Mouse (Mus musculus) brain, adult 2 months (tissue): ENCODE results near the gene Fbxo39.
"Not testable (repeated sequence)": the region's sequence is repeated elsewhere in the genome, so short reads cannot be mapped to it uniquely, and the experiment has no call there.

Experiments used
- DNase-seq: peaks from one replicate; pipeline ENCODE4 v3.0.0; 2011; ENCODE audit warnings: low read depth, low spot score

Gene Fbxo39

GRCm38 (mm10) chr11:72311355-72312001 lies 2.8 kb upstream of the Fbxo39 start:
- no peak for DNase-seq

- no peak for DNase-seq
Measured at GRCm38 (mm10) chr11:72318026-72318425, 3.8 kb downstream of the Fbxo39 start.

GRCm38 (mm10) chr11:72324431-72324830 lies 10.2 kb downstream of the Fbxo39 start:
- DNase-seq = peak; percentile 53

- DNase-seq = no peak
Measured at GRCm38 (mm10) chr11:72325701-72326100, 11.5 kb downstream of the Fbxo39 start.

GRCm38 (mm10) chr11:72332951-72333667 lies 18.9 kb downstream of the Fbxo39 start:
- peak; percentile 84 for DNase-seq

GRCm38 (mm10) chr11:72334653-72335052 lies 20.4 kb downstream of the Fbxo39 start:
- DNase-seq = no peak

GRCm38 (mm10) chr11:72336726-72337125 lies 22.5 kb downstream of the Fbxo39 start:
- DNase-seq = no peak

GRCm38 (mm10) chr11:72338437-72338871 lies 24.2 kb downstream of the Fbxo39 start:
- peak; percentile 21 for DNase-seq

- DNase-seq = no peak
Measured at GRCm38 (mm10) chr11:72339716-72340115, 25.5 kb downstream of the Fbxo39 start.

GRCm38 (mm10) chr11:72342549-72343237 lies 28.4 kb downstream of the Fbxo39 start:
- DNase-seq = peak; percentile 84

GRCm38 (mm10) chr11:72343238-72343625 lies 29.0 kb downstream of the Fbxo39 start:
- not testable (repeated sequence) for DNase-seq

GRCm38 (mm10) chr11:72343904-72344303 lies 29.7 kb downstream of the Fbxo39 start:
- peak; percentile 71 for DNase-seq

GRCm38 (mm10) chr11:72344486-72344885 lies 30.2 kb downstream of the Fbxo39 start:
- DNase-seq = no peak

- DNase-seq = peak; percentile 56
Measured at GRCm38 (mm10) chr11:72348563-72348962, 34.3 kb downstream of the Fbxo39 start.

- DNase-seq = peak; percentile 92
Measured at GRCm38 (mm10) chr11:72349016-72349415, 34.8 kb downstream of the Fbxo39 start.

- DNase-seq = no peak
Measured at GRCm38 (mm10) chr11:72349652-72350051, 35.4 kb downstream of the Fbxo39 start.

- DNase-seq = no peak
Measured at GRCm38 (mm10) chr11:72352272-72352671, 38.0 kb downstream of the Fbxo39 start.

GRCm38 (mm10) chr11:72353186-72353585 lies 38.9 kb downstream of the Fbxo39 start:
- no peak for DNase-seq

GRCm38 (mm10) chr11:72354971-72355728 lies 40.9 kb downstream of the Fbxo39 start:
- DNase-seq = peak; percentile 60

GRCm38 (mm10) chr11:72361385-72362346 lies 47.4 kb downstream of the Fbxo39 start:
- peak; percentile 82 for DNase-seq

GRCm38 (mm10) chr11:72362347-72362741 lies 48.1 kb downstream of the Fbxo39 start, which contains the start of gene Tekt1:
Gene Tekt1 (minus strand): TSS chr11:72362442.
- no peak for DNase-seq
